Mouse (Mus musculus) forebrain, embryonic 14.5 days (tissue): ENCODE measurements around the gene Oasl2. TPM values are rescaled to one million over a fixed set of nuclear protein-coding genes. Genes with fewer than 3 reads are reported as not detected.
A peak's percentile ranks its signal among the peaks of the same experiment; 100 is the strongest.

Experiments used
- ATAC-seq: fragments of 200-750 bp; cut with Nextera tagmentation; 2 replicates; pipeline ENCODE4 v1.8.0; 2017; ENCODE audit warnings: mild to moderate bottlenecking, moderate library complexity
- DNase-seq: peaks from one replicate; pipeline ENCODE4 v3.0.0-alpha.2; 2015; ENCODE audit warnings: low spot score
- H3K27ac ChIP-seq: fragments of 300-500 bp; sonication (generic); 2 replicates; pipeline ENCODE4 v1.5.1; 2014; ENCODE audit warnings: low read depth, mild to moderate bottlenecking, control low read depth, low read length, moderate library complexity
- H3K27me3 ChIP-seq: fragments of 300-500 bp; sonication (generic); replicated peaks from 2 replicates; pipeline ENCODE4 v1.6.1; 2014; ENCODE audit warnings: low read length, control low read depth, mixed read lengths; ENCODE audit not compliant: control insufficient read depth, insufficient read depth
- H3K36me3 ChIP-seq: fragments of 300-500 bp; sonication (generic); 2 replicates; pipeline ENCODE4 v1.6.1; 2014; ENCODE audit warnings: low read length, control low read depth; ENCODE audit not compliant: control insufficient read depth, insufficient read depth
- H3K4me1 ChIP-seq: fragments of 300-500 bp; sonication (generic); 2 replicates; pipeline ENCODE4 v1.6.1; 2014; ENCODE audit warnings: antibody characterized with exemption, low read length, control low read depth; ENCODE audit not compliant: control insufficient read depth, insufficient read depth
- H3K4me2 ChIP-seq: fragments of 300-500 bp; sonication (generic); 2 replicates; pipeline ENCODE4 v1.6.1; 2014; ENCODE audit warnings: mild to moderate bottlenecking, control low read depth, low read length
- H3K4me3 ChIP-seq: fragments of 300-500 bp; sonication (generic); 2 replicates; pipeline ENCODE4 v1.5.1; 2014; ENCODE audit warnings: low read depth, low read length, control low read depth
- H3K9ac ChIP-seq: fragments of 300-500 bp; sonication (generic); 2 replicates; pipeline ENCODE4 v1.6.1; 2014; ENCODE audit warnings: mild to moderate bottlenecking, low read length, control low read depth, moderate library complexity
- H3K9me3 ChIP-seq: fragments of 300-500 bp; sonication (generic); replicated peaks from 2 replicates; pipeline ENCODE4 v1.6.1; 2016; ENCODE audit warnings: low read length, control low read depth, mixed read lengths; ENCODE audit not compliant: control insufficient read depth
- WGBS: fragments of 180-500 bp; shearing (Covaris S2); extraction: QIAGEN DNeasy Blood & Tissue Kit; methylation state at CpG from one replicate; pipeline ENCODE4 v1.1.7; 2014; 5-methylcytosine and 5-hydroxymethylcytosine counted together
- polyA plus RNA-seq: library from polyadenylated mRNA; unstranded; fragments of >200 nt; fragmentation: Nextera tagmentation; extraction: Ambion mirVana; gene quantifications from 2 replicates; pipeline ENCODE4 v1.2.1, GENCODE M21; 2014

Oasl2 gene
- polyA plus RNA-seq, 1 experiment from 2014 or later = 2.3 TPM

GRCm38 (mm10) chr5:114945072-114945471 lies 48.3 kb downstream of the Oasl2 start:
- Histone ChIP-seq H3K27me3 (no peaks in the 10 kb centered on the region), H3K27ac (no peak overlapping the region), H3K36me3 (peaks cover 45% of the 10 kb centered on the region), H3K4me1 (peaks cover 7% of the 10 kb centered on the region), H3K9ac (no peak overlapping the region), H3K9me3 (no peaks in the 10 kb centered on the region), H3K4me2 (no peak overlapping the region), H3K4me3 (no peak overlapping the region)
- 96% methylated on average over 10 of the region's 10 CpGs for WGBS
- DNase-seq (no peak), ATAC-seq (no peak)

- H3K9me3 ChIP-seq = no peaks in the 10 kb centered on the region
- peaks cover 47% of the 10 kb centered on the region for H3K36me3 ChIP-seq
- H3K27me3 ChIP-seq = no peaks in the 10 kb centered on the region
- 0 out of 2 replicates have a peak overlapping the region, but pooled peaks have one; percentile 5 for H3K9ac ChIP-seq
- H3K27ac ChIP-seq = no peak overlapping the region
- H3K4me3 ChIP-seq = no peak overlapping the region
- no peak overlapping the region for H3K4me2 ChIP-seq
- no peaks in the 10 kb centered on the region for H3K4me1 ChIP-seq
- ATAC-seq (no peak), DNase-seq (peak; percentile 41)
- WGBS = 58% methylated on average over 6 of the region's 6 CpGs
These were observed 52.2 kb downstream of the Oasl2 start for GRCm38 (mm10) chr5:114948891-114949290.

- peaks cover 47% of the 10 kb centered on the region for H3K36me3 ChIP-seq
- no peak for DNase-seq
- no peak overlapping the region for H3K4me3 ChIP-seq
- no peak for ATAC-seq
- no peaks in the 10 kb centered on the region for H3K27me3 ChIP-seq
- H3K9ac ChIP-seq = 0 out of 2 replicates have a peak overlapping the region, but pooled peaks have one; percentile 5
- no peak overlapping the region for H3K4me2 ChIP-seq
- WGBS = 68% methylated on average over 5 of the region's 5 CpGs
- no peaks in the 10 kb centered on the region for H3K4me1 ChIP-seq
- no peaks in the 10 kb centered on the region for H3K9me3 ChIP-seq
- H3K27ac ChIP-seq = no peak overlapping the region
These were observed 52.6 kb downstream of the Oasl2 start for GRCm38 (mm10) chr5:114949316-114949715.

GRCm38 (mm10) chr5:114949812-114950211 lies 53.1 kb downstream of the Oasl2 start:
- DNase-seq (no peak), ATAC-seq (no peak)
- Histone ChIP-seq H3K27me3 (no peaks in the 10 kb centered on the region), H3K4me1 (no peaks in the 10 kb centered on the region), H3K4me2 (no peak overlapping the region), H3K27ac (no peak overlapping the region), H3K4me3 (no peak overlapping the region), H3K9me3 (no peaks in the 10 kb centered on the region), H3K36me3 (peaks cover 47% of the 10 kb centered on the region), H3K9ac (no peak overlapping the region)
- 86% methylated on average over 9 of the region's 9 CpGs for WGBS

GRCm38 (mm10) chr5:114950669-114951068 lies 53.9 kb downstream of the Oasl2 start:
- no peaks in the 10 kb centered on the region for H3K27me3 ChIP-seq
- no peaks in the 10 kb centered on the region for H3K9me3 ChIP-seq
- H3K4me2 ChIP-seq = no peak overlapping the region
- ATAC-seq (no peak), DNase-seq (no peak)
- no peaks in the 10 kb centered on the region for H3K4me1 ChIP-seq
- H3K27ac ChIP-seq = no peak overlapping the region
- H3K4me3 ChIP-seq = no peak overlapping the region
- H3K9ac ChIP-seq = no peak overlapping the region
- WGBS = 59% methylated on average over 12 of the region's 12 CpGs
- H3K36me3 ChIP-seq = peaks cover 46% of the 10 kb centered on the region

GRCm38 (mm10) chr5:114951279-114951880 lies 54.6 kb downstream of the Oasl2 start:
- no peak for DNase-seq
- no peak for ATAC-seq

GRCm38 (mm10) chr5:114953326-114953725 lies 56.6 kb downstream of the Oasl2 start:
- Histone ChIP-seq H3K27ac (no peak overlapping the region), H3K4me2 (no peak overlapping the region), H3K36me3 (peaks cover 19% of the 10 kb centered on the region), H3K4me1 (no peaks in the 10 kb centered on the region), H3K9ac (no peak overlapping the region), H3K4me3 (no peak overlapping the region), H3K27me3 (no peaks in the 10 kb centered on the region), H3K9me3 (no peaks in the 10 kb centered on the region)
- ATAC-seq (no peak), DNase-seq (no peak)
- WGBS = 87% methylated on average over 14 of the region's 14 CpGs

More at GRCm38 (mm10) chr5:114951279-114951880, 54.6 kb downstream of the Oasl2 start:
- 84% methylated on average over 21 of the region's 21 CpGs for WGBS
- Histone ChIP-seq H3K27me3 (no peaks in the 10 kb centered on the region), H3K4me3 (no peak overlapping the region), H3K27ac (no peak overlapping the region), H3K4me1 (no peaks in the 10 kb centered on the region), H3K4me2 (no peak overlapping the region), H3K9me3 (no peaks in the 10 kb centered on the region), H3K36me3 (peaks cover 38% of the 10 kb centered on the region), H3K9ac (no peak overlapping the region)

- no peaks in the 10 kb centered on the region for H3K4me1 ChIP-seq
- H3K4me2 ChIP-seq = no peak overlapping the region
- WGBS = 83% methylated on average over 5 of the region's 5 CpGs
- H3K27ac ChIP-seq = no peak overlapping the region
- no peaks in the 10 kb centered on the region for H3K27me3 ChIP-seq
- H3K4me3 ChIP-seq = no peak overlapping the region
- no peak overlapping the region for H3K9ac ChIP-seq
- H3K9me3 ChIP-seq = no peaks in the 10 kb centered on the region
- DNase-seq (no peak), ATAC-seq (no peak)
- H3K36me3 ChIP-seq = no peaks in the 10 kb centered on the region
These were observed 61.3 kb downstream of the Oasl2 start for GRCm38 (mm10) chr5:114958069-114958468.
